Mouse (Mus musculus): ENCODE measurements around the gene Flnb.

Gene Flnb

GRCm38 (mm10) chr14:7943101-7943800 is 125.5 kb downstream of the Flnb start:
- DNase-seq (ENCODE audit: extremely low read depth, low read depth) = no peak

GRCm38 (mm10) chr14:7943801-7944135 is 126.0 kb downstream of the Flnb start:
- no peak for DNase-seq (ENCODE audit: extremely low read depth, low read depth)

- no peak for DNase-seq (ENCODE audit: extremely low read depth, low read depth)
These were observed 126.7 kb downstream of the Flnb start for GRCm38 (mm10) chr14:7944349-7945039.

- no peak for DNase-seq (ENCODE audit: extremely low read depth, low read depth)
These were observed 127.5 kb downstream of the Flnb start for GRCm38 (mm10) chr14:7945261-7945660.

- DNase-seq (ENCODE audit: extremely low read depth, low read depth) = no peak
These were observed 133.5 kb downstream of the Flnb start for GRCm38 (mm10) chr14:7951234-7951633.

- DNase-seq (ENCODE audit: extremely low read depth, low read depth) = no peak
These were observed 135.0 kb downstream of the Flnb start for GRCm38 (mm10) chr14:7952610-7953254.

- no peak for DNase-seq (ENCODE audit: extremely low read depth, low read depth)
These were observed 136.3 kb downstream of the Flnb start for GRCm38 (mm10) chr14:7954071-7954471.

GRCm38 (mm10) chr14:7956427-7956826 is 138.7 kb downstream of the Flnb start:
- no peak for DNase-seq (ENCODE audit: extremely low read depth, low read depth)

- DNase-seq (ENCODE audit: extremely low read depth, low read depth) = no peak
These were observed 139.3 kb downstream of the Flnb start, which contains the start of gene Gm45521 for GRCm38 (mm10) chr14:7957049-7957448. Gm45521 (plus strand) TSS chr14:7957288.

GRCm38 (mm10) chr14:7960616-7961015 is 142.9 kb downstream of the Flnb start:
- DNase-seq (ENCODE audit: extremely low read depth, low read depth) = no peak

- no peak for DNase-seq (ENCODE audit: extremely low read depth, low read depth)
These were observed 144.0 kb downstream of the Flnb start for GRCm38 (mm10) chr14:7961714-7962113.

- DNase-seq (ENCODE audit: extremely low read depth, low read depth) = no peak
These were observed 144.9 kb downstream of the Flnb start for GRCm38 (mm10) chr14:7962626-7963025.

GRCm38 (mm10) chr14:7963160-7963559 is 145.4 kb downstream of the Flnb start:
- DNase-seq (ENCODE audit: extremely low read depth, low read depth) = no peak

GRCm38 (mm10) chr14:7964219-7964889 is 146.6 kb downstream of the Flnb start:
- peak; percentile 26 for DNase-seq (ENCODE audit: extremely low read depth, low read depth)

GRCm38 (mm10) chr14:7971889-7972493 is 154.2 kb downstream of the Flnb start:
- DNase-seq (ENCODE audit: extremely low read depth, low read depth) = no peak

- DNase-seq (ENCODE audit: extremely low read depth, low read depth) = no peak
These were observed 156.9 kb downstream of the Flnb start for GRCm38 (mm10) chr14:7974643-7975042.

GRCm38 (mm10) chr14:7975177-7975576 is 157.4 kb downstream of the Flnb start:
- DNase-seq (ENCODE audit: extremely low read depth, low read depth) = no peak

- no peak for DNase-seq (ENCODE audit: extremely low read depth, low read depth)
These were observed 159.7 kb downstream of the Flnb start for GRCm38 (mm10) chr14:7977471-7977870.

- DNase-seq (ENCODE audit: extremely low read depth, low read depth) = no peak
These were observed 160.4 kb downstream of the Flnb start for GRCm38 (mm10) chr14:7978183-7978582.

- no peak for DNase-seq (ENCODE audit: extremely low read depth, low read depth)
These were observed 163.5 kb downstream of the Flnb start for GRCm38 (mm10) chr14:7981226-7981625.

- no peak for DNase-seq (ENCODE audit: extremely low read depth, low read depth)
These were observed 169.2 kb downstream of the Flnb start for GRCm38 (mm10) chr14:7986913-7987312.

- no peak for DNase-seq (ENCODE audit: extremely low read depth, low read depth)
These were observed 171.6 kb downstream of the Flnb start for GRCm38 (mm10) chr14:7989371-7989770.

All from MEL-GATA-1-ER (cell line).